Mouse (Mus musculus) MEL-GATA-1-ER (cell line): ENCODE data around the gene Ube2o.
"Not testable (repeated sequence)": the region's sequence is repeated elsewhere in the genome, so short reads cannot be mapped to it uniquely, and the experiment has no call there.

Source experiments
- DNase-seq: peaks from one replicate; pipeline ENCODE4 v3.0.0-alpha.2; 2012; ENCODE audit warnings: low read depth; ENCODE audit errors: extremely low read depth

Gene Ube2o

GRCm38 (mm10) chr11:116515330-116516020, 65.8 kb downstream of the Ube2o start:
- DNase-seq = no peak

GRCm38 (mm10) chr11:116513531-116514038, 67.7 kb downstream of the Ube2o start:
- no peak for DNase-seq

- DNase-seq = no peak
Measured at GRCm38 (mm10) chr11:116512987-116513386, 68.3 kb downstream of the Ube2o start.

DNA sequence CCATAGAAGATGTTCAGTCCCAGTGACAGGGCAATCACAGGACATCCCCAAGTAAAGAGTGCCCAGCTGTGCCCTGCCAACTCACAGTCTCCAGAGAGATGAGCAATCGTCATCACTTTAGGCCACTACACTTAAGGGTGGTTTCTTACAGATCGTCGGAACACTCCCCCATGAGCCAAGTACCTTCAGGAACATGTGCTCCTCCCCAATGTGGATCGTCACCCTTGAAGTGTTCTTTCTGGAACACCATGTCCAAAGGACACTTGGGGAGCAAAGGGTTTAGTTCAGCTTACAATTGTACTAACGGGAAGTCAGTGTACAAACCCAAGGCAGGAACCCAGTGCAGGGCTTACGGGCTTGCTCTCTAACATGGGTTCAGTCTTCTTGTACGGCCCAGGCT, 69.1 kb downstream of the Ube2o start:
- no peak for DNase-seq

DNA sequence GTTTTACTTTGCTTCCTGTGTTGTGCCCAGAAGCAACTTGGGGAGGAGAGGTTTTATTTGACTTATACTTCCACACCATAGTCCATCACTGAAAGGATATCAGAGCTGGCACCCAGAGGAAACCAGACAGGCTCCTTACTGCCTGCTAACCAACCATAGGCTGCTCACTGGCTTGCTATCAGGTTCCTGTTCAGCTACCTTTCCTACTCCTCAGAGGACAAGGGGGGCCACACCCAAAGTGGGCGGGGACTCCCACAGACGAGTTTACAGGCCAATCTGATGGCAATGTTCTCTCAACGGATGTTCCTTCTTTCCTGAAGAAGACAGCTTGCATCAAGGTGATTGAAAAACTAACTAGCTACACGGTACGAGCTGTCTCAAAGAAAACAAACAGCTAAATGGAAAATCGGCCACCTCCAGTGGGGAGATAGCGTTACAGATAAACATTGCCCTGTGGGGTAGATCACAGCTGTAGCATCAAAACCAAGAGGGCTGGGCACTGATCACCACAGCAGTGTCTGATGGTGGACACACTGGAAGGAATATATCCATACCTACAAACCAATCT, 69.9 kb downstream of the Ube2o start:
- no peak for DNase-seq

DNA sequence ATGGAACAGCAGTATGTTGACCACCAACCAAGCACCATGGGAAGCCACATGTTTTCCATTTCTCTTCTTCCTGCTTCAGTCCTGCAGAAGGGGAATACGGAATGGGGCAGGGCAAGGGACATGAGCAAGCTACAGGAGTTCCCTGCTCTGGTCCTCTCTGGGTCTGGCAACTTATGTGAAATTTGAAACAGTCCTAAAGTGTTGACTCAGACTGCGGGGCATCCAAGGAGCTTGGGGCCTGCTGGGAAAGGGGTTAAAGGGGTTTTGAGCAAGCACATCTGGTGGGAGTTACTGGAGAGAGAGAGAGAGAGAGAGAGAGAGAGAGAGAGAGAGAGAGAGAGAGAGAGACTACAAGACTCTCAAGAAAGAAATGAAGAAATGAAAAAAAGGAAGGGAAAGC, 72.6 kb downstream of the Ube2o start:
- DNase-seq = no peak

DNA sequence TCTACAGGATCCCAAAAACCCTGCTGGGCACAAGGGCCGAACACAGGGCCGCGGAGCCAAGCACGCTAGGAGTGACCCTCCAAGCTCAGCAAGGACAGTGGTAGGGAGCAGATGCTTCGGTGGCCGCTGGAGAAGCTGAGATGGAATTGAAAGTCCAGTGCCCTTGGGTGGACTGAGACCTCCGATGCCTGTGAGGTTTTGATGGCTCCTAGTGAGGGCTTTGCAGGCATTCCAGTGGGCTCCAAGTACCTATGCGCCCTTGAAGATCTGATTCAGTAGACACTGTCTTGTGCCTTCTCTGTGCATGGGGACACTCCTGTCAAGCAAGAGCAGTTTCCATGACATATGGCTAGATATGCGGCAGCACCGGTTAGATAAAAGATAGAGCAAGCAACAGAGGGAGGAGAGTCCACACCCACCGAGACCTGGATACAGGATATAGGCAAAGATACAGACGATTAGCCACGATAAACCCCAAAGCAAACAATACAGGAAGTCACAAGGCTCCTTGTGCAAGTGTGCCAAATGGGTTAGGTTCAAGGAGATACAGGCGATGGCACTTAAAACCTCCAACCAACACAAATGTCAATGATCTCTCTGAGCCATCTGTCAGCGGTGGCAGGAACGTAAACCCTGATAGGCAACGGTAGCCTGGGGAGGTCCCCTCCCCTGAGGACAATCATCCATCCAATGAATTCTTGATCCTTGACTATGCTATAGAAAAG, 74.9 kb downstream of the Ube2o start:
- DNase-seq = peak; percentile 80

GRCm38 (mm10) chr11:116505573-116505972, 75.7 kb downstream of the Ube2o start:
- no peak for DNase-seq

DNA sequence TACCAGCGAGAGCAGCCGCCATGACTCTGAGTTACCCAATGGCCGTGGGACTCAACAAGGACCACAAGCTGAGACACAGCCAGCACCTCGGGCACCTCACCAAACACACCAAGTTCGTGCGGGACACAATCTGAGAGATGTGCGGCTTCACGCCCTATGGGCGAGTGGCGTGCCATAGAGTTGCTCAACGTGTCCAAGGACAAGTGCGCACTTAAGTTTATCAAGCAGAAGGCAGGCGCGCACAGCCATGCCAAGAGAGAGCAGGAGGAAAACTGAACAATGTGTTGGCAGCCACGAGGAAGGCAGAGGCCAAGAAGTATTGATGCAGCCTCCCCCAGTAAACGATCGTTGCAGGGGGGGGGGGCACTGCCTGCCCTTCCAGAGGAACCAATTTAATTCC, 76.7 kb downstream of the Ube2o start:
- DNase-seq = no peak

GRCm38 (mm10) chr11:116501005-116501746, 80.1 kb downstream of the Ube2o start:
- peak; percentile 66 for DNase-seq

GRCm38 (mm10) chr11:116499018-116499417, 82.2 kb downstream of the Ube2o start:
- DNase-seq = no peak

- no peak for DNase-seq
Measured at GRCm38 (mm10) chr11:116498596-116498995, 82.7 kb downstream of the Ube2o start.

DNA sequence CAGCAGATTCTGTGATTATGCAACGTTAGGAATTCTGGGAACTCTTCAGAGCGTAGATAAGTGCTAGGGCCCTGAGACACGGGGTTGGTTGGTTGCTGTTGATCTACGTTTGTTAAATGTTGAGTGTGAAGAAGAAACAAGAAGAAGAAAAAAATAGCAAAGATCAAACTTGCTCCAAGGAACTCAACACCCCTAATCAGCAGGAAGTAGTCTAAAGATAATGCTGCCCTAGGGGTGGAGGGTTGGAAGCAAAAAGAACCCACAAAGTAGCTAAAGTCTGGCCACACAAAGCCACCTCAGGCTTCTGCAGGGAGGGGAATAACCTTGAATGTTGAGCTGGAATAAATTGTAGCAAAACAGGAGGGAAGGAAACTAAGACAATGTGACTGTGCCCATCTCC, 83.9 kb downstream of the Ube2o start:
- peak; percentile 58 for DNase-seq

DNA sequence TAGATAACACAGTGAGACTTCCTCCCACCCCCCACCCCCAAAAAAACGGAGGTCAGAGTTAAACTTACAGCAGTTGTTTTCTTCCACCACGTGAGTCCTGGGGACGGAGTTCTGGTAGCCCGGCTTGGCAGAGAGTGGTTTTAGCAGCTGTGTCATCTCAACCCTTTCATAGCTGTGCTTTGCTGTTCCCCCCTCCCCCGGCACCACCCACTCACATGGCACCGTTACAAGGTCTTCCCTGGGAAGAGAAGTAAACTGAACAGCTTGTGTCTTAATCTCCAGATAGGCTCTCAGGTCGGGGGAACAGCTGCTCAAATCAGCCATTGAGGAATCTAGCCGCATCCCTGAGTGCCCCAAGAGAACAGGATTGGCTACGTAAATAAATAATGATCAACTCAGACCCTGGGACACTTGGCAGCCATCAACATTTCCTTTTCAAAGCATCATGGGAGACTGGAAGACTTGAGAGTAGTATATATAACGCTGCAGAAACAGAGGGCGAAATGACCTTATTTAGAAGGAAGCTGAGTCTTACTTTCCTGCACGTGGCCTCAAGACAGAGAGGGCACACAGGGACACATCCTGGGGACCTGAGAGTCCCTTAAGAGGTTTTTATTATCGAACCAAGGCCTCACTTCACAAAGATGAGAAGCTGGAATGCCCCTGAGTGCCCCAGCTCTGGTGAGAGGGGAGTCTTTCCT, 86.6 kb downstream of the Ube2o start:
- no peak for DNase-seq

- peak; percentile 71 for DNase-seq
Measured at GRCm38 (mm10) chr11:116493795-116494252, 87.4 kb downstream of the Ube2o start, which contains the start of gene Prpsap1. Gene Prpsap1, minus strand, starts transcription at chr11:116494202.

DNA sequence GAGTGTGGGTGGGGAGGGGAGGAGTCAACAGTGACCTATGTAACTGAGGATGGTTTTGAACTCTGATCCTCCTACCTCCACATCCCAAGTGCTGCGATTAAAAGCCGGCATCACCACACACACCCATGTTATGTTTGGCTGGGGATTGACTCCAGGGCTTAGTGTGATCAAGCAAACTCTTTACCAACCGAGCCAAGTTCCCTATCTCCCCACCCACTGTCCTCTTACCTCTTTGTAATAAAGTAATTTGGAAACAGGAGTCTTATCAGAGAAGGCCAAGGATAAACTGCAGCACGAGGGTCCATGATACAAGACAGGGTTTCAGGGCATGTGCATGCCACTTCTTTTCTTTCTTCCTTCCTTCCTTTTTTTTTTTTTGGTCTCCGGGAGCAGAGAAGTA, 88.1 kb downstream of the Ube2o start:
- DNase-seq = no peak

DNA sequence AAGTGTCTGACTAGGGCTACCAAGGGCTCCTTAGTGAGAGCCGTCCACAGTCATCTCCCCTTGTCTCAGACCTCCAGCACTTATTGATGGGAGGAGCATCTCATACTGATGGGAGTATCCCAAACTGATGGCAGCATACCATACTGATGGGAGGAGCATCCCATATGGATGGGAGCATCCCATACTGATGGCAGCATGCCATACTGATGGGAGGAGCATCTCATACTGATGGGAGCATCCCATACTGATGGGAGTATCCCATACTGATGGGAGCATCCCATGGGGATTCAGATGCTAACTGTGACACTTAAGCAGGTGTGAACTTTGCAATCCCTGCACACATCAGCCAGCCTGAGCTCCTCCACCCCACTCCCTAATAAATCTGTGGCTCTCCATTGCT, 88.7 kb downstream of the Ube2o start:
- not testable (repeated sequence) for DNase-seq

DNA sequence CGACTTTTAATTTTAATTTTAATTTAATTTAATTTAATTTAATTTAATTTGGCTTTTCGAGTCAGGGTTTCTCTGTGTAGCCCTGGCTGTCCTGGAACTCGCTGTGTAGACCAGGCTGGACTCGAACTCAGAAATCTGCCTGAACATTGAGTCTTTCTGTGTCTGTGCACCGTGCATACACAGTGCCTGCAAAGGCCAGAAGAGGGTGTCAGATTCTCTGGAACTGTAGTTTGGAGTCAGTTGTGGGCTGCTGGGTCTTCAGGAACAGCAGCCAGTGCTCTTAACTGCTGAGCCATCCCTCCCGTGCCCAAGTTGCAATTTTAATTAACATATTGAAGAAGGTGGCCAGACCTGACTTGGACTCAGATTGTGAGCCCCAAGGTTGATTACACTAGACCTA, 89.9 kb downstream of the Ube2o start:
- no peak for DNase-seq

DNA sequence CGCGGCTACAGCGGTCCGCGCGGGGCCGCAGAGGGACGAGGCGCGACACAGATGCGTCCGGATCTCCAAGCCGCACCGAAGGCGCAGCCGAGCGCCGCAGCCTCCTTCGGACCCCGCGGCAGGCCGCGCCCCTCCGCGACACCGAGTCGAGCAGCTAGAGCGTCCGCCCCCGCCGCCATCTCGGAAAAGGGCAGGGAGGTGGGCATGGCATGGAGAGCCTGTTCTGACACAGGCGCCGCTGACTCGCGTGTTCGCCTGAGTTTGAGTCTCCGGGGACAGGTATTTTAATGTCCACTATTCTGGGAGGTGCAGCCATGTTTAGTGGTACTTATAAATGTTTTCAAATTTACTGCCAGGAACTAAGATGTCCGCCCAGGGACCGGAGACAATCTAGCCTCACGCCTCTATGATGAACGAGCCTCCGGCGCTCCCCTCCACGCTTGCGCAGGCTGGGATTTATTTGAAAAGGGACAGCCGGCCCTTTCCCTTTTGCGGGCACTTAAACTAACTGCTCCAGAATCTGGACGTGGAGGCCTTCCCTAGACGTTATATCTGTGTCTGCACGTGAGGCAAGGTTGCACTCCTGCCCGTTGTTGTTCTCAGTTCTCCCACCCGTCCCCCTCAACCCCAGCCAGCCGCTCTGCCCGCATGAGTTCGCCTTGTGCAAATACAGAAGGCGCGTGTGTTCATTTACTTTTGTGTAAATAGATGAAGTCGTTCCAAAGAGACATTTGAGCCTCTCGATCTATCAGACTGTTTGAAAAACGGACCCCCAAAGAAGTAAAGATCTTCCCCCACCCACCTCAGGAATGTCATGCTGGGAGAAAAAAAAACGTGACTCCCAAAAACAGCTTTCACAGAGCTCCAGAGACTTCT, 90.8 kb downstream of the Ube2o start:
- peak; percentile 86 for DNase-seq

DNA sequence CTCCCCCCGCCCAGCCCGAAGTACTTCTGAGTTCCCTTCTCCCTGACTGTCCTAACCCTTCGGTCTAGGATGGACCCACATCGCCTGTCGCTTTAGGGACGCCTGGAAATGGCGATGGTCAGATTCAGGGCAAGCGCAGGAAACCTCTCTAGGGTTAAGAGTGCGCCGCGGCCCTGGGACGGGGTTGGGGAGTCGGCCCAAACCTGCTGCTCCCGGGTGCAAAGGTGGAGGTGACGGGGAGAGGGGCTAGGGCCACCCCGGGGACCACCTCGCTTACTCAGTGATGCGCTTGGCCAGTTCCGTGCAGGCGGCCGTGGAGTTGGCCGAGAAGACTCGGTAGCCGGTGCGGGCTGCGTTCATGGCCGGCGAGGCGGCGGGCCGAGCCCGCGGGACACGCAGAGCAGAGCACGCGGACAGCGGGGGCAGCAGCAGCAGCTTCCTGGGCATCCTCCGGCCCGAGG, 91.4 kb downstream of the Ube2o start:
- DNase-seq = no peak
